Mouse (Mus musculus) mature B cell (primary cell): ENCODE results near the gene Copb2.

Source experiments
- in situ Hi-C: fragments of 300-500 bp; cut with MboI; formaldehyde crosslinking; loops from 2 replicates; pipeline ENCODE4 v1.14.3; 2019

Copb2 gene

GRCm38 (mm10) chr9:98563137-98564126 is at the start of gene Copb2:
TSS of gene Copb2 (plus strand) at chr9:98563721.
- in situ Hi-C loops = no loop called here

- in situ Hi-C loops = no loop called here
Measured at GRCm38 (mm10) chr9:98523872-98524271, 39.6 kb upstream of the Copb2 start.

GRCm38 (mm10) chr9:98524786-98525542 is 38.6 kb upstream of the Copb2 start:
- in situ Hi-C loops = no loop called here

- in situ Hi-C loops = no loop called here
Measured at GRCm38 (mm10) chr9:98525543-98525924, 38.0 kb upstream of the Copb2 start.

- in situ Hi-C loops = no loop called here
Measured at GRCm38 (mm10) chr9:98527226-98527625, 36.3 kb upstream of the Copb2 start.

GRCm38 (mm10) chr9:98529776-98530175 is 33.7 kb upstream of the Copb2 start:
- in situ Hi-C loops = no loop called here

GRCm38 (mm10) chr9:98530999-98531398 is 32.5 kb upstream of the Copb2 start:
- in situ Hi-C loops = no loop called here

GRCm38 (mm10) chr9:98534675-98535280 is 28.7 kb upstream of the Copb2 start:
- in situ Hi-C loops = no loop called here

GRCm38 (mm10) chr9:98535763-98536162 is 27.8 kb upstream of the Copb2 start:
- in situ Hi-C loops = no loop called here

- in situ Hi-C loops = no loop called here
Measured at GRCm38 (mm10) chr9:98538017-98538712, 25.4 kb upstream of the Copb2 start.

GRCm38 (mm10) chr9:98538713-98539360 is 24.7 kb upstream of the Copb2 start:
- in situ Hi-C loops = no loop called here

GRCm38 (mm10) chr9:98544042-98544441 is 19.5 kb upstream of the Copb2 start:
- in situ Hi-C loops = no loop called here

- in situ Hi-C loops = no loop called here
Measured at GRCm38 (mm10) chr9:98583852-98584251, 20.3 kb downstream of the Copb2 start.

- in situ Hi-C loops = loop anchor here (25.0 kb wide), 2 partner anchors 362 to 637 kb away; partner anchors contain the start of genes Cep70, Faiml and Foxl2
Measured at GRCm38 (mm10) chr9:98600094-98600493, 36.6 kb downstream of the Copb2 start.

- in situ Hi-C loops = loop anchor here (25.0 kb wide), 2 partner anchors 361 to 636 kb away; partner anchors contain the start of genes Cep70, Faiml and Foxl2
Measured at GRCm38 (mm10) chr9:98601156-98601836, 37.8 kb downstream of the Copb2 start, which contains the start of gene Mrps22. TSS of gene Mrps22 (minus strand) at chr9:98601660.

GRCm38 (mm10) chr9:98601837-98602359 is 38.4 kb downstream of the Copb2 start:
- in situ Hi-C loops = loop anchor here (25.0 kb wide), 2 partner anchors 360 to 635 kb away; partner anchors contain the start of genes Cep70, Faiml and Foxl2

- in situ Hi-C loops = loop anchor here (25.0 kb wide), 2 partner anchors 357 to 632 kb away; partner anchors contain the start of genes Cep70, Faiml and Foxl2
Measured at GRCm38 (mm10) chr9:98604896-98605295, 41.4 kb downstream of the Copb2 start.

- in situ Hi-C loops = no loop called here
Measured at GRCm38 (mm10) chr9:98628480-98628879, 65.0 kb downstream of the Copb2 start.

GRCm38 (mm10) chr9:98633287-98634162 is 70.0 kb downstream of the Copb2 start:
- in situ Hi-C loops = no loop called here
